Mouse (Mus musculus) urinary bladder, postnatal 4 days (tissue): ENCODE measurements around the gene Serpine3.
"Not testable (repeated sequence)": the region's sequence is repeated elsewhere in the genome, so short reads cannot be mapped to it uniquely, and the experiment has no call there.

ENCODE experiments used
- DNase-seq, 2 experiments: peaks; one replicate each; pipeline ENCODE4 v3.0.0; 2021 to 2022; ENCODE audit warnings: low spot score in 2 of 2

Serpine3 gene

DNA sequence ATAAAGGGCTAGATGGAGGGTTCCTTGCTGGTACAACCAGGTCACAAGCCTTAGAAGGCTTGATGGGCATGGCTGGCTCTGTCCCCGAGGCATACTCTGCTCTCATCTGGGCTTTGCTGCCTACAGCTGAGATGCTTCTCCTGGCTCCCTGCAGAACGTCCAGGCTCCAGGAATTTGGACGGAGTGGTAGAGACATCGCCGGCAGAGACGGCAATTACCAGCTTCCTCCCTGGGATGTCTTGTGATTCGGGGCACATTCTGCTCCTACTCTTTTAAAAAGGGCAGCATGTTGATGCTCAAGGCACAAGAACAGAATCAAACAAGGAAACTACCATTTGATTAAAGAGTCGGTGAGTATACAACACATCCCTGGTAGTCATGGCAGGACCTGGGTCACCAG lies at the start of gene Serpine3:
Gene Serpine3 (plus strand): TSS at position 301 of the 400 bp plus-strand sequence.
- no peak for DNase-seq

DNA sequence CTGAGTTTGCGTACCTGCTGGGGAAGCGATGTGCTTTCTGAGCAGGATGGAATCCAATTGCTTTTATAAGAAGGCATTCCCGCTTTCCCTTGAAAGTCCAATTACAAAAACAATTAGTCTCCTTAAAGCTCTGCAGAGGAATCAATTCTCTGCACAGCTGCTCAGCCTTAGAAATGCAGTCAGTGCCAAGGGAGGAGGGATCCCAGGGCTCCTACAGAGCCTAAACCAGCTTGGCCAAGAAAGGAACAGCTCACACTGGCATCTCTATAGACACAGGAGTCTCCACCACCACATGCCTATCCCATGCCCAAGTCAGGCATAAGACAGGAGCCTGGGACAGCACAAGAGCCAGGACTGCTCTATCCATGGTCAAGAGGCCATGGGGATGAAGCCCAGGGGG lies 41.1 kb upstream of the Serpine3 start:
- DNase-seq = no peak

DNA sequence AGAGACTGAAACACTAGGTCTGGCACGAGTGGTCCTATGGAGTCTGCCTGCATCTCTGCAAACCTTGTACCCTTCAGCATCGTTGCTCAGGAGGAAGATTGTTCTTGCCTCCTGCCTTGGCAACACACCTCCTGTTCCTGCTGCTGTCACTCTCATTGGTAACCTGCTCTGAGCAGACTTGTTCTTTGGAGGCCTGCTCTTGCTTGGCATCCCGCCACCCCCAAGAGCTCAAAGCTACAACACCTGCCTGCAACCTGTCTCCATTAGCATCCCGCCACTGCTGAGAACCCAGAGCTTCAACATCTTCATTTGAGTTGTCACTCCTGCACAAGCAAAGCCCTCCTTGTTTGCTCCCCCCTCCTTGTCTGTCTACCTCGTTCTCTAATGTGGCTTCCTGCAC lies 35.5 kb upstream of the Serpine3 start:
- no peak for DNase-seq

DNA sequence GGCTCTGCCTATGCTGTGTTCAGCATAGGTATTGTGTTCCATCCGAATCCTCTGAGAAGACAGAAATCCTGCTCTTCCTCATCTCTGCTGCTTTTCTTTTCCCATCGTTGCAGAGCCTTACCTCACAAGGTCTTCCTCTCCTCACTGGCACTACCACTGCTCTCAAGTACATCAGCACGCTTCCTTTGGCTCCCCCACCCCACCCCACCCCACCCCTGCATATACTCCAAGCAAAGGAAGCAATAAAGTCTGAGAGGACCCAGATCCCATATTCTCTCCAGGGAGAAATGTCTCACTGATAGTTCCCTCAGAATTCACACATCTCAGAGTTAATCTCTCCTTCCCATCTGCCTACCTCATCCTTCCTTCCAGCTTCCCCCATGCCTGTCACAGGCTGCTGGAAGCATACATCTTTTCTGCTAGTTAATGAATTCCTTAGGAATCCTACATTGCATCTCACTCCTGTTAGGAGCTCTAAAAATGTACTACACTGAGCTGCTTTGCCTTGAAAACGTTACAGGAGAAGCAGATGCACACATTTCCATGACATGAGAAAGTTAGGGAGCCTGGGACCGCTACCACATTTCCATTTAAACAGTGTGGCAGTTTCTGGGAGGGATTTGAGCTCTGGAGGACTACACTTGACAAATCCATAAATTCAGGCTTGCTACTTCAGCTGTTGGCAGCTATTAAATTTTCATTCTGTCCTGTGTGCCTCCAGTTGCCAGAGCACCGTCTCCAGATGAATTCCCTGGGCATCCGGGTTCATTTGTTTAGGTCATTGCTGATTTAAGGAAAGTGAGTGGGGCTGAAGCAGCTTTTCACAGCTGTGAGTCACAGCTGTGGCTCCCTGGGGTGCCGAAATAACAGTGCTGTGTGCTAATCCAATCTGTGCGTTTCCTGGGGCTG lies 25.8 kb upstream of the Serpine3 start:
- DNase-seq = no peak

DNA sequence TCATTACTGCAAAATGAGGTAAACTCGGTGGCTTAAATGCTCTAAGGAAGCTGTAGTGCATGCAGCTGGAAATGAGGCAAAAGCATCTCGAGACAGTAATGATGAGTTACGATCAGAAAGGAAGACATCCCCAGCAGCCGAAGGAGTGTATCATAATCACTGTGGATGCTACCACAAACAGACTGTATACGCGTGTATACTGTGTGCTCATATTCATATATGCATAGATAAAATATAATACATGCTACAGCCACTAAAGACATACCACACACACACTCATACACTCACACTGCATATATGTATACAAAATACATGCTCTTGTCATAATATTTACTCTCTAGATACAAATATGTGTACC lies 25.1 kb upstream of the Serpine3 start:
- no peak for DNase-seq

DNA sequence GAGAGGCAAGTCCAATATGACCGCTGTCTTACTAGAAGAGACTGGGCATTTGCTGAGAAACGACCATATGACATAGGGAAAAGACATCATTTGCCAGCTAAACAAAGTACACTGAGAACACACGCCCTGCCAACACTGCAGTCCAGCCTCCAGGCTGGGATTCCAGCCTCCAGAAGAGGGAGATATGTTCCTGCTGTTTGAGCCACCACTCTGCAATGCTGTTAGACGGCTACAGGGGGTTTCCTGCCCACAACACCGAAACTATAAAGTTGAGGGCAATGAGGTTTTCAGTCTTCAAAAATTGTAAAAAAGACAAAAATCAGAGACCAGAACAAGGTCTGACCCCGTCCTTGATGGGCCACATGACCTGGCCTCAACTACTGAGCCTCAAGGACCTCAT lies 24.4 kb upstream of the Serpine3 start:
- DNase-seq = no peak

DNA sequence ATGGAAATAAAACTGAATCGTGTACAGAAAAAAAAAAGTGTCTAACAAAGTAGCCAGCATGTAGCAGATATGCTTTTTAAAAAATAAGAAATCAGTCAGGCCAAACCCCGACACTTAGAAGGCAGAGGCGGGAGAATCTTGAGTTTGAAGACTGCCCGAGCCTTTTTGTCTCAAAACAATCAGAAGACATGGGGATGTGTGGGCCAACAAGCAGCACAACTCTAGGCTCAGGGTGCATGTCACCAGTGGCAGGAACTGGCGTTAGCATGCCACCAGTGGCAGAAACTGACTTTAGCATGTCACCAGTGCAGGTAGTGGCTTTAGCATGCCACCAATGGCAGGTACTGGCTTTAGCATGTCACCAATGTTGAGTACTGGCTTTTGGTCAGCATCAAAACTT lies 23.9 kb upstream of the Serpine3 start:
- DNase-seq = no peak

DNA sequence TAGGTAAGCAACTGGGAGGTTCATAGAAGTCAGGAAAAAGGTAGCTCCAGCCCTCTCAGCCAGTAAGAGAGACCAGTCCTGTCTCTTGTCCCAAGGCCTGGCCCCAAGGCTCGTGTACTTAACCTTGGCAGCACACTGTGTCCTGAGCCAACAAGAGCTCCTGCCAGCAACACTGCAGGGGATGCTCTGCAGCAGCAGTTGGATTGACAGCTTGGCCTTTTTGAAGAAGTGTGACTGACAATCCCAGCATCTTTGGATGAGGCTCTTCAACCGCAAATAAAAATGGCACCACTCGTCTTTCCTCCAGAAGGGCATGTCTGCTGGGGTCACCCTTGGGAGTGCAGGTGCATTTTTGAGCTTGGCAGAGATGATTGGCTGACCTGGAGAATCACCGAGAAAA lies 23.1 kb upstream of the Serpine3 start:
- no peak for DNase-seq

DNA sequence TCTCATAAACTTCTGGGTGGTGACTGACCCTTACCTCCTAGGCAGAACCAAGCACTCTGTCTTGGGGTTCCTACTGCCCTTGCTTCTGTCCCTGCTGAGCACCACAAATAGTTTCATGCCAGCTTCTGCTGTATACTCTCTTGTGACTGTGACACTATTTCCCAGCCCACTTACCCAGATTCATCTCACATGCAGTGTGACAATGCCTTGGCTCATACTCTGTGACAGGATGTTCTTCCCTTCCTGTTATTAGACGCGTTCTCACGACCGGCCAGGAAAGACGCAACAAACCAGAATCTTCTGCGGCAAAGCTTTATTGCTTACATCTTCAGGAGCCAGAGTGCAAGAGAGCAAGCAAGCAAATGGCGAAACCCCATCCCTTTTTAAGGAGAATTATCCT lies 21.1 kb upstream of the Serpine3 start:
- DNase-seq = not testable (repeated sequence)

DNA sequence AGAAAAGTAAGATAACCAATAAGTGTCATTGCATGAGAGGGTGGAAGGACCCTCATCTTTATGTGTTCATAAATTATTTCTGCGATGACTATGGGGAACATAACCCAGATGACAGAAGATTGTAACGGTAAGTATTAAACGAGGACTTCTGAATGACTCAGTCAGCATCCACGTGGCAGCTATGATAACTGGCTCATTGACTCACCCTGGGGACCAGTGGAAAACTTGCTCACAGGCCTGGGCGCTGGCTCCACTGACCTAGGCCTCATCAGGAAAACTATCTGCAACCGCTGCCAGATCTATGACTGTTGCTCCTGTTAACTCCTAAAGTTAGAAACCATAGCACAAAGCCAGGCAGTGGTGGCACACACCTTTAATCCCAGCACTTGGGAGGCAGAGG lies 15.1 kb upstream of the Serpine3 start:
- no peak for DNase-seq

DNA sequence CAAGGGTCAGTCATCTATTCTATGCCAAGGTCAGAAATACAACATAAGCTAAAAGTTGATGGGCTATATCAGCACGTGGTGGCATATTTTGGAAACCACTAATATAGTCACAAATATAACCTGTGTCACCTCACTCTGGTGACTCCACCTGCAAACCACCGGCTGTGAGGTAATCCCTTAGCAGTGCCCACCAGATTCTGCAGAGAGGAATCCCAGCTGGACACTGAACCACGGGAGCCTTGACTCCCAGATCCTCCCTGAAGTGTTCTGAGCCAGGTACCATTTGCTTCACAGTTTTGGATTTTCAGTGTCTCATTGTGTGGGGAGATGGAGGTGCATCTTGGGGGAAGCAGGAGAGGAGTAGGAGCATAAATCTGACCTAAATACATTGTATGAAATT lies 13.1 kb upstream of the Serpine3 start:
- peak in 1 of 2 experiments; percentile 48 for DNase-seq

DNA sequence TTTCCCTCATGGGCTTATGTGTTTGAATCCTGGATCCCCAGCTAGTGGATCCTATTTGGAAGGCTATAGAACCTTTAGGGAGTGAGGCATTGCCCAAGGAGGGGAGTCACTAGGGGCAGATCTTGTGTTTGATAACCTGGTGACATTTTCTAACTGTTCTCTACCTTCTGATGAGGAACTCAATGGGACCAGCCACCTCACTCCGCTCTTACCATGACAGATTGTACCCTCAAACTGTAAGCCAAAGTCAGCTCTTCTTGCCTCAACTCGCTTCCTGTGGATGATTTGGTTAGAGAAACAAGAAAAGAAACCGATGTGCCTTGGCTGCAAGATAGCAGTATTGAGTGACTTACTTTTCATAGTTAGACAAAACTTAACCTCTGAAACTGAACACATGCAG lies 11.7 kb upstream of the Serpine3 start:
- peak in 1 of 2 experiments; percentile 16 for DNase-seq

DNA sequence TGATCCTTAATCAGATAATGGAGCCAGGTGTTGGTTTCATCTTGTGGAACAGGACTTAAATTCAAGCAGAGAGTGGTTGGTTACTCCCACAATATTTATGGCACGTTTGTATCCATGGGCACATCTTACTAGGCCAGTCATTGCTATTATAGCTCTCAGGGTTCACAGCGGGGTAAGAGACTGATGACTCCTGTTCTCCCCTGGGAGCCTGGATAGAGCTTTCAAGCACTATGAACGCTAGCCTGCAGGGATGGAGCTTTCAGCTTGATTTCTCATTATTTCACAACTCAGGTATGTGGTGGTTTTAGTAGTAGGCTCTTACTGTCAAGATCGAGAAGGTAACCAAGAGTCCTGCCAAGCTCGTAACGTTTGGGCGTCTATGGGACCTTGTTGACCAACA lies 7.5 kb upstream of the Serpine3 start:
- no peak for DNase-seq

DNA sequence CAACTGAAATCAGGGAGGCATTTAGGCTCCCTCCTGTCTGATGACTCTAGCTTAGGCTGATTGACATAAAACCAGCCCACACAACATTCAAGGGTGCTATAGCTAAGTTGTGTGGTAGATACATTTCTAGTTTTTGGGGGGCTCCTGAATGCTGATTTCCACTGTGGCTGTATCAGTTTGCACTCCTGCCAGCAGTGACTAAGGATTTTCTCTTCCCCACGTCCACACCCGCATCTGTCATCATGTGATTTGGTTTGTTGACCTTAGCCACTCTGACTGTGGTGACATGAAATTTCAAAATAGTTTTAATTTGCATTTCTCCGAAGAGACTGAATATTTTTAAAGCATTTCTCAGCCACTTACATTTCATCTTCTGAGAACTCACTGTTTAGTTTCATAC lies 6.0 kb upstream of the Serpine3 start:
- no peak for DNase-seq

DNA sequence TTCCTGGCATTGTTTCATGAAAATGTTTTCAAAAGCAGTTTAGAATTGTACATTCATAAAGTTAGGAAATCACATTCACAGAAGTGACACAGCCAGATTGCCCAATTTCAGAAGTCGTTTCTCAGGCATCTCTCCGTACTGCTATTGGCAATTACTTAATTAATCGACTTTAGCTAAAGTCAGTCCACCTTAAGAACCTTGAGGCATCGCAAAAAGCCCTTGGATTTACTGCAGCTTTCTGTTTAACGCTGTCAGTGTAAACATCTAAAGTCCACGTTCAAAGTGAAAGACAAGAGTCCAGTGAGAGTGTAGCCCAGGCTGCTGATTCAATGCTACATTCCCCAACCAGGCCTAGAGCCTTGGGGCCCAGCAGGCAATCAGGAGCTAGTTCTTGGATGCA lies 1.1 kb upstream of the Serpine3 start:
- DNase-seq = no peak

DNA sequence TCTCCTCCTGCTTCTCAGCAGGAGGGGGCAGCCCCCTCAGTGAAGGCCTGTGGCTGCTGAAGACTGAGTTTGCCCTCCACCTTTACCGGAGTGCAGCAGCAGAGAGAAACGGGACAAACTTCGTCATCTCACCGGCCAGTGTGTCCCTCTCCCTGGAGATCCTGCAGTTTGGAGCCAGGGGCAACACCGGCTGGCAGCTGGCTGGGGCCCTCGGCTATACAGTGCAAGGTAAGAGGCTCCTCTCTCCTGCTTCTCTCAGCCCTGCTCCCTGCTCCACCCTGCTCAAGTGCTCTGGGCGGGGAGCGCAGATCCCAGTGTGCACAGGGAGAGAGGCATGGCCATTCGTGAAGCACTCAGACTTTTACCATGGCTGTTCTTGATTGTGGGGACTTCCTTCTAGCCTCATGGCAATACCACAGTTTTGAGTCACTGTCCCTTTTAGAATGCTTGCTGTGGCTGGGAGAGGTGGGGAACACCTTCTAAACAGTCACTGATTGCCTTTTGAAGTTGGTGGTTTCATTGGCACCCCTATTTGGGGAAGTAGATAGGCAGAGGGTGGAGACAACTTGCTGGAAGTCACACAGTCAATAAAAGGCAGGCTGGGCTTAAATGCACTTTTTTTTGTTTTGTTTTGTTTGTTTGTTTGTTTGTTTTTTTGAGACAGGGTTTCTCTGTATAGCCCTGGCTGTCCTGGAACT lies 1.7 kb downstream of the Serpine3 start:
- DNase-seq = no peak

DNA sequence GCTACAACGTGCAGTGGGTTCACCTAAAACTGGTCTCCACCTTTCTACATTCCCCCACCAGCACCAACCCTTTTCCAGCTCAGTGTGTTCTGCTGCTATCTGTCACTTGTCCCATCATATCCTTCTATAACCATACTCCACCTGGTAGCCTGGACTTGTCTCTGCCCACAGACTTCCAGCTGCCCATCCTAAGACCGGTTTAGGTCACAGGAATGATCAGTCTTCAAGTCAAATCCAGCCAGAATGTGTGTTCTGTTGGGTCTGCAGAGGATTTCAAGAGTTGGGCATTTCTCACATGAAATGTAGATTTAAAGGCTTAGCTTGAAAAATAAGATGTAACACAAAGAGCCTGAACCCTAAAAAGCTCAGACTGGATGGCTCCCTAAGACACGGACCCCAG lies 10.2 kb downstream of the Serpine3 start:
- no peak for DNase-seq

DNA sequence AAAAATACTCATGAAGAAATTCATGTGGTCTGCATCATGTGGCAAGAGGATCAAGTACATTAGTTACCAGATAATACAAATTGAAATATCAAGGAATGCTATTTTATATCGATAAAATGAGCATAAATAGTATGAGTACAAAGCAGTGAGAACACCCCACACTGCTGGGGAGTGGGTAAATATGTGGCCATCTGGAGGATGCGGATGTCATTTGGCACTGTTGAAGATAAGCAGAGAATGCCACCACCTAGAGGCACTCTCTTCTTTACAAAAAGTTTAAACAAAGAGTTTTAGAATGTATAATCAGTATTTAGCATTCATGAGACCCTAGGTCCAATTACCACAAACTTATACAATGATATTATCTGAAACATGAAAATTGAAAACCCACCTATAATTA lies 54.7 kb downstream of the Serpine3 start:
- no peak for DNase-seq

DNA sequence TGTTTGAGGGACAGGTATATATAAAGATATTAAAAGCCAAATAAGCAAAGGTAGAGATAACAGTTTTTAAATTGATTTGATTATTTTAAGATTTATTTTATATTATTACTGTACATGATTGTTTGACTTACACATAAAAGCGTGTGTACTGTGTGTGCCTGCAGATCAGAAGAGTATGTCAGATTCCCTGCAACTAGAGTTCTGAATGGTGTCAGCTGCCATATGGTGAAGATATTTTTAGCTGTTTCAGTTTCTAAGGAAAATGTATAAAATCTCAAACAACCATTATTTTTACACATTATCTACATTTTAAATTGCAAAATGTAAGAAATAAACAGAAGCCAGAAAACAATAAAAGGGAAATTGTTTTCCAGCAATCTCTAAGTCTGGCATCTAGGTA lies 58.2 kb downstream of the Serpine3 start:
- DNase-seq = no peak

DNA sequence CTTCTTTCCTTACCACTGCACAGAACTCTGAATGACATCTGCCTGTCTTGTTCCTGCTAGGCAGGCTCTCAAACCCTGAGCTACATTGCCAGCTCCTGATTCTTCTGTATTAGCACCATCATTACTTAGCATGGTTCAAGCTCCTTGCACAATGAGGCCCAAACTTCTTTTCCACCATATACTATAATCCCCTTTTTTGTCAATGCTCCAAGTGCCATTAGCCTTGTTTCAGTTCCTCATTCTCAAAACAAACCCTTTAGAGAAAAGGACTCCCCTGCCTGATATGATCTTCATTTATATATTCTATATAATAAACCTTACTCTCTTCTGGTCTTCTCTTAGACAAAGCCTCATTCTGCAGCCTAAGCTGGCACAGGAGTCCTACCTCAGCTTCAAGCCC lies 61.1 kb downstream of the Serpine3 start:
- no peak for DNase-seq

DNA sequence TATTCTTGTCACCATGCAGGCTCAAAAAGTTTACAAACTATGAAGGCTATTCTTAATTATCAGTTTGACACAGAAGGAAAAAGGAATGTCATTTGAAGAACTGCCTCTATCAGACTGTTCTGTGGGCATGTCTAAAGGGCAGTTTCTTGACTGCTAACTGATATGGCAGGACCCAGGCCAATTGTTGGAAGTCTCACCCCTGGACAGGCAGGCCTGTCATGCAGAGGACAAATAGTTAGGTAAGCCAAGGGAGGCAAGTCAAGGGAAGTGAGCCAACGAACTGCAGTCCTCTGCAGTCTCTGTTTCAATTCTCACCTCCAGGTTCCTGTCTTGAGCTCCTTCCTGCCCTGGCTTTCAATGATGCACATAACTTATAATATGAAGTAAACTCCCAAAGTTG lies 68.4 kb downstream of the Serpine3 start:
- DNase-seq = no peak

DNA sequence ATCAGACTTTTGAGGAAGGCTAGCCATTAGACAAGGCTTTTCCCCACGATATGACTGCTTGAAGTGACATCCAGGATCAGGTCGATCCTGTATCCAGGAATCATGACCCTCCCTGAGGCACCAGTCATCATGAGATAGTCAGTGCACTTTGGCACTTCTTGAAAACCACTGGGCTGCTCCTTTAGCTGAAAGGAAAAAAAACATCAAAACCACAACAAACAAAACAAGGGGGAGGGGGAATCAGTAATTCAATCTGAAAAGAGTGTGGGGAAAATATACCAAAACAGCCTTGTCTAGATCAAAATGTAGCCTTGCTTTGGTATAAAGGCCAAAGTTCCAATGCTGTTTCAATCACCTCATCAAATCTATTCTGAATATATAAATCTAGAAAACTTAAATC lies 70.2 kb downstream of the Serpine3 start:
- DNase-seq = no peak

DNA sequence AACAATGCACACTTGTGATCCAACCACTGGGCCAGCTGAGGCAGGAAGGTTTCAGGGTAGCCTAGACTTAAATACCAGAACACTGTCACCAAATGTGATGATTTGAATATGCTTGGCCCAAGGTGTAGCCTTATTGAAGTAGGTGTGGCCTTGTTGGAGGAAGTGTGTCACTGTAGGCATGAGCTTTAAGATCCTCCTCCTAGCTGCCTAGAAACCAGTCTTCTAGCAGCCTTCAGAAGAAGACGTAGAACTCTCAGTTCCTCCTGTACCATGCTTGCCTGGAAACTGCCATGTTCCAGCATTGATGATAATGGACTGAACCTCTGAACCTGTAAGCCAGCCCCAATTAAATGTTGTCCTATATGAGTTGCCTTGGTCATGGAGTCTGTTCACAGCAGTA lies 72.2 kb downstream of the Serpine3 start:
- DNase-seq = no peak
